Mouse (Mus musculus) mature B cell (primary cell): ENCODE data around the gene Syne4.

Source experiments
- in situ Hi-C: fragments of 300-500 bp; cut with MboI; formaldehyde crosslinking; loops from 2 replicates; pipeline ENCODE4 v1.14.3; 2019

The Syne4 gene

DNA sequence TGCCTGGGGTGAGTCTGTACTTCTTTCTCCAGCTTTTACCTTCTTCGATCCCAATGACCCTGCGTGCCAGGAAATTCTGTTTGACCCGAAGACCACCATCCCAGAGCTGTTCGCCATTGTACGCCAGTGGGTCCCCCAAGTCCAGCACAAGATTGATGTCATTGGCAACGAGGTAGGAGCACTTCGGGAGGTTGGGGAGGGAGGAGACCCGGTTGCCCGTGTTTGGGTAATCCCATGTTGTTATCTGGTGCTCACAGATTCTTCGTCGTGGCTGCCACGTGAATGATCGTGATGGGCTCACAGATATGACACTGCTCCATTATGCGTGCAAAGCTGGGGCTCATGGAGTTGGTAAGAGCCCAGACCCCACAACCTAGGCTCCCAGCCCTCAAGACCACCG is 17.8 kb upstream of the Syne4 start:
- in situ Hi-C loops, result no loop called here

DNA sequence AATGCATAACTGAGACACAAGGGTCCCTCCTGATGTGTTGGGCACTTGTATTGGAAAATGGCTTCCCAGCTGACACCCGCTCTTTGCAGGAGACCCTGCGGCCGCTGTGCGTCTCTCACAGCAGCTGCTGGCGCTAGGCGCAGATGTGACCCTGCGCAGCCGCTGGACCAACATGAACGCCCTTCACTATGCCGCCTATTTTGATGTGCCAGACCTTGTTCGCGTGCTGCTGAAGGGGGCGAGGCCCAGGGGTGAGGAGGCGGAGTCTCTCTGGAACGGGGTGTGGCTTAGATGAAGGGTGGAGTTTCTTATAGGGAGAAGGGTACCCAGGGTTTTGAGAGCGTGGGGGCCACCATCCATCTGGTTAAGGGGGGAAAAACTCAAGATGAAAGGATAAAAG is 17.3 kb upstream of the Syne4 start:
- in situ Hi-C loops, result no loop called here

DNA sequence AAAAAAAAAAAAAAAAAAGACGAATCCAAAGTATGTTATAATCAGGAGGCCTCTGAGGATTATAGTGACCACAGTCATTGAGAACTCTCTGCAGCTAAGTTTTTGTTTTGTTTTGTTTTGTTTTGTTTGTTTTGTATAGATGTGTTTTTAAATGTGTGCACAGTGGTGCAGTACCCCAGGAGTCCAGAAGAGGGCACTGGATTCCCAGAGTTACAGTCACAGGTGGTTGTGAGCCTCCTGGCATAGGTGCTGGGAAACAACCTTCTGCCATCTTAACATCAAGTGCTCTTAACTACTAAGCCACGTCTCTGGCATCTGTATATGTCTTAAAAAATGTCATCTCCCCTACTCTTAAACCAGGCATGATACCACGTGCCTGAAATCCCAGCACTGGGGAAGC is 13.7 kb upstream of the Syne4 start:
- in situ Hi-C loops, result no loop called here

DNA sequence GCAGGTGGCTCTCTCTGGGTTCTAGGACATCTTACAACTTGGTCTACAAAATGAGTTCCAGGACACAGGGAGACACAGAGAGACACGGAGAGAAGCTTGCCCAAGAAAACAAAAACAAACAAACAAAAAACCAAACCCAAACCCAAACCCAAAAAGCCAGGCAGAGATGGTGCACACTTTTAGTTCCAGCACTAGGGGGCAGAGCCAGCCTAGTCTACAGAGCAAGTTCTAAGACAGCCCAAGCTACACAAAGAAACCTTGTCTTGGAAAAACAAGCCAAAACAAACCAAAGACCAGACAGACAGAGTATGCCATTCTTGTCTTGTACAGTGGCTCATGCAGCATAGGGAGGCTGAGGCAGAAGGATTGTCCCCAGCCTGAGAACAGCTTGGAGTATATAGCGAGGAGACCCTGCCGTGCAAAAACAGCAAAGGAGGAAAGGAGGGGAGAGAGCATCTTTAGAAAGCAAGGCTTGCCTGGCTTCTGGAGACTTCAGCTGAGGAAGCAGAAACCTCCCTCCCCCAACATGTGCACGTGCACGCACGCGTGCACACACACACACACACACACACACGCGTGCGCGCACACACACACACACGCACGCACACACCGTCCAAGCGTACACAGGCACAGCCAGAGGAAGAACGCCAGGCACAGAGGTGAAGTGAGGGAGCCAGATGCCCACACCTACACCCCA is 8.4 kb upstream of the Syne4 start:
- in situ Hi-C loops, result no loop called here

DNA sequence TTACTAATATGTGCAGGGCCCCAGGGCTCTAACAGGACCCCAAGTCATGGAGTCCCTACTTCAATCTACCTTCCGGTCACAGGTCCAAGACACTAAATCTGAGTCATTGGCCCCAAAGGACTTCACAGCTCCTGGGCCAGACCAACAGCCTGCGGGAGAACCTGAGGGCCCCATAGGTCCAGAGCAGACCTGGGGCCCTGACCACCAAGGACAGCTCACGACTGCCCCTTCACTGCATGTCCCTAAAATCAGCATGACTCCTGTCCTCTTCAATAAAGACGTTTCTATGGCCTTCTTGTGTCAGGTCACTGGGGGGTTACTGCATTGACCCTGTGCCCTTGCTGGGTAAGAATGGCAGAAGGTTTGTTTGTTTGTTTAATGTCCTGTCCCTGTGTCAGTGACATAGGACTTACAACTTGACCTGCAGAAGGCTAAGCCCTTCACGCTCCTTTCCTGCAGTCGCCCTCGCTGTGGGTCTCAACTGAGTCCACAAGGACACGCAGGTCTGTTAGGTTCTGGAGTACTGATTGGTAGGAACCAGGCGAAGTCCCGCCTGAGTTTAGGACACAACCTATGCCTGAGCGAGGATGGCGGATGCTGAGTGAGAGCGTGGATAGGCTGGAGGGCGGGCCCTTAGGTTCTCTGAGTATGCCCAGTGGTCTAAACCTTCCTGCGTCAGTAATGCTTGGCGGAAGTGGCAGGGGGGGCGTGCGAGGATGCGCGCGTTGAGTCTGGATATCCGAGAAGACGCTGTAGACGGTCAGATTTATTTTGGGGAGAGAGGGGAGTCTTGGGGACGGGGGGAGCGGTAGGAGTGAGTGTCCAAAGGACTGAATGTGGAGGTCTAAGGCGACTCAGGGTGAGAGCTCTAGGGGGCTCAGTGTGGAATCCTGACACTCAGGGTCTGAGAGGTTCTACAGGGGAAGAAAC is 6.3 kb upstream of the Syne4 start, which contains the start of gene Alkbh6:
Gene Alkbh6, plus strand, starts transcription at position 642 of the 930 bp plus-strand sequence.
- in situ Hi-C loops, result no loop called here

DNA sequence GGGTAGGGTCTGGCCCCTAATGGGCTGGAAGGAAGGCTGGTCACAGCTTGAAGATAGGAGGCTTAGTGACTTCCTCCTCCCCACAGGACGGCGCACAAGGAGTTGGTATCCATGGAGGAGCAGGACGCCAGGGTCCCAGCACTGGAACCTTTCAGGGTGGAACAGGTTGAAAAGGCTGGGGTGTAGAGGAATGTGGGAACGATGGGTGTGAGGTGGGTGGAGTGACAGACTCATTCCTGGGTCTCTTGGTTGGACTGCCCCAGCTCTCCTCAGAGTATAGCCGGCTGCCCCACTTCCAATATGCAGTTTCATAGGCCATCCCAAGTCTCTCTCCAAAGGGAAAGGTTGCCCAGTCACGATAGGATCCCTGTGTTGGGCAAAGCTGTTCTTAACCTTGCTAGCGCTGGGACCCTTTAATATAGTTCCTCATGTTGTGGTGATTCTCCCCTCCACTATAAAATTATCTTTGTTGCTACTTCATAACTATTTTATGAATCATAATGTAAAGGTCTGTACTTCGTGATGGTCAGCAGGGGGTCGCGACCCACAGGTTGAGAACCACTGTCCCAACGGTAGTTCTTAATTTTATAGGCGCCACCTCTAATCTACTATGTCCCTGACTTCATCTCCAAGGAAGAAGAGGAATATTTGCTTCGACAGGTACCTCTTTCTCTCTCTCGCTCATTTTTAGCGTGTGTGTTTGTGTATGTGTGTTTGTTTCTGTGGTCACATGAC is 5.0 kb upstream of the Syne4 start:
- in situ Hi-C loops, result no loop called here

DNA sequence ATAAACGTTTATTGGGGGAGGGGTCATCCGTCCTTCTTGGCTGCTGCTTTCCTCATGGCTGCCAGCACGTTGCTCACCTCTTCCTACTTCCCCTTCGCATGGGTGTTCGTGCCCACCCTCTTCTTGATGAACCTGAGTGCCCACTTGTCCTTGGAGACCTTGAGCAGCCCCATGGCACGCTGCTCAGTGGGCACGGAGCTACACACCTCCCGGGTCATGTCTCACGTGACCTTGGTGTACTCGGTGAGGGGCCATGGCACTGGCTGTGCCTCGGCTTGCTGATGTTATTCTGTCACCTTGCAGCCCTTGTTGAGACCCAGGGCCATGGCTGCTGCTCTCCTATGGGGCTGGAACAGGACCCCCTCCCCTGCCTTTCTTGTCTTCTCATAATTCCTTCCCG is 4.5 kb upstream of the Syne4 start:
- in situ Hi-C loops, result no loop called here

DNA sequence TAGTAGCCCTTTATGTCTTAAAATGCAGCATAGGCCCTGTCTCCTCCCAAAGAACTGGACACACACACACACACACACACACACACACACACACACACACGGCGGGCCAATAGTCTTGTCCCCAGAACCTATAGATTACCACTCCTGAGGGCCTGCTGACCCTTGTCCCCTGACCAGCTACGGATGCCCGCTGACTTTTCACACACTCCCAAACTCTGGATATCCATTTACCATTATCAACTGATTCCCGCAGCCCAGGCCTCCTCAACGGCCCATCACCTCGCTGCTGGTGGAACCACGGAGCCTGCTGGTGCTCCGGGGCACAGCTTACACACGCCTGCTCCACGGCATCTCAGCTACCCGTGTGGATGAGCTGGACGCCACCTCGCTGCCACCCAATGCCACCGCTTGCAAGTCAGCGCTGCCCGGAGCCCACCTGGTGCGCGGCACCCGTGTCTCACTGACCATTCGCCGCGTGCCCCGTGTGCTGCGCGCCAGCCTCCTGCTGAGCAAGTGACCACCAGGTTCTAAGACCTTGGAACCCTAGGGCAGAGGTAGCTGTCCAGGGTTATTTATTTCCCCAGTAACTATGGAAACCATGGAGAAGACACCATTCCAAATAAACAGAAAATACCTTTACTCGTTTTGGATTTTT is 814 bp upstream of the Syne4 start:
- in situ Hi-C loops, result no loop called here

DNA sequence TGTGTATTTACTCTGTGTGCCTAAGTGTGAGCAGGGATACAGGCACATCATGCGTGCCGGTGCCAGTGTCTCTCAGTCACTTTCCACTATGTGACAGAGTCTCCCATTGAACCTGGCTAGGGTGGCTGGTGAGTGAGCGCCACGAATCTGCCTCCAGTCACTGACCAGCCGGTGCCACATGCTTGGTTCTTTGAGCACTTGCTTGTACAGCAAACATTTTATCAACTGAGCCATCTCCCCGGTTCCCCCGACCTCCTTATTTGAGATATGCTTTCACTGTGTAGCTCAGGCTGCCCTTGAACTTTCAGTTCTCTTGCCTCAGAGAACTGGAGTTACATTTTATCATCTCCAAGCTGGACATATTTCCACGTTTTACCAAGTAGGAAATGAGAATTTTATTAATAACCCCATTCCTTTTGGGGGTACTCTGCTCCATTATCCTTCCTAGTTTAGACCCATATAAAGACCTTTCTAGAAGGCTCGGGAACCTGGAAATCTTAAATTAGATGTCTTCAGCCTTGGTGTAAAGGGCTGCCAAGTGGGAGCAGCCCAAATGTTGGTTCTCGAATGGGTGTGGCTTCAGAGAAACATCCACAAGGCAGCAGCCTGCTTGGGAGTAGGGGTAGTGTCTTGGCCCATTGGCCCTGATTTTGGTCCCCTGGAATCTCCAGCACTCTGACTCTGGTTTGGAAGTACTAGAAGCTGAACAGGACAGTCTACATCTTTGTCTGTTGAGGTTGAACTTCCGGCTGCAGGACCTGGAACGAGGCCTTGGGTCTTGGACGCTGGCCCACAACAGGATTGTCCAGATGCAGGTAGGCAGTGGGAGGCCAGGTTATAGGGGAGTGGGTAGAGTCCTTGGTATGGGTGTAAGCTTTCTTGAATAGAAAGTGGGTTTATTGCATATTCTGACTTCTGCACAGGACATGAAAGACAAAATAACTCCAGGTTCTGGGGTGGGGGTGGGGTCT is 1.2 kb downstream of the Syne4 start:
- in situ Hi-C loops, result no loop called here

DNA sequence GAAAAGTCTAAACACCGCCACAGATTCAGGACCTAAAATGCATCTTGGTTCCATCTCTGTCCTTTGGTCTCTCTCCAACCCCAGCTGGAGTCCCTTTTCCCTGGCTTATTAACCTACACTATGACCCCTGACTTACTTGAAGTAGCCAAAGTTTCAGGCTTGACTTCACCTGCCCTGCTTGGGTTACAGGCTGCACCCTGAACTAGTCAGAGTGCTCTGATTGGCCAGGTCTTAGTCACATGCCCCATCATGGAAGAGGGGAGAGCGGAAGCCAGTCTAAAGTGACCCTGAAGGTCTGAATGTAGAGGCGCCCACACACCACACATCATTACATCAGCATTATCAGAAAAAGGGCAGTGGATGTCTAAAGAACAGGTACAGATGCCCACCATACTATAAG is 3.5 kb downstream of the Syne4 start:
- in situ Hi-C loops, result no loop called here

DNA sequence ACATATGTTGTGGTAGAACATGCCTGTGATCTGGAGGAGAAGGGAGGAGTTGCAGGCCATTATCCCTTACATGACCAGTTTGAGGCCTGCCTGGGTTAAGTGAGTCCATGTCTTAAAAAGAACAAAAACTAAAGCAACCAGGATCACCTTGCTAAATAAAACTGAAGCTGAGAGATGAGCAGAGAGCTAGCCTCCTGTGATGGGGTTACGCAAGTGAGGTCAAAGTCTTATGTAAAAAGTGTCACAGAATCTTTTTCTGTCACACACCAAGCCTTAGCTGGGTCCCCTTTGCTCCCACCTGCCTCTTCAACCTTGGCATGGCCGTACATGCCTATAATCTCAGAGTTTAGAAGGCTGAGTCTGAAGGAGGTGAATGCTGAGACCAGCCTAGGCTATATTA is 6.3 kb downstream of the Syne4 start:
- in situ Hi-C loops, result no loop called here

DNA sequence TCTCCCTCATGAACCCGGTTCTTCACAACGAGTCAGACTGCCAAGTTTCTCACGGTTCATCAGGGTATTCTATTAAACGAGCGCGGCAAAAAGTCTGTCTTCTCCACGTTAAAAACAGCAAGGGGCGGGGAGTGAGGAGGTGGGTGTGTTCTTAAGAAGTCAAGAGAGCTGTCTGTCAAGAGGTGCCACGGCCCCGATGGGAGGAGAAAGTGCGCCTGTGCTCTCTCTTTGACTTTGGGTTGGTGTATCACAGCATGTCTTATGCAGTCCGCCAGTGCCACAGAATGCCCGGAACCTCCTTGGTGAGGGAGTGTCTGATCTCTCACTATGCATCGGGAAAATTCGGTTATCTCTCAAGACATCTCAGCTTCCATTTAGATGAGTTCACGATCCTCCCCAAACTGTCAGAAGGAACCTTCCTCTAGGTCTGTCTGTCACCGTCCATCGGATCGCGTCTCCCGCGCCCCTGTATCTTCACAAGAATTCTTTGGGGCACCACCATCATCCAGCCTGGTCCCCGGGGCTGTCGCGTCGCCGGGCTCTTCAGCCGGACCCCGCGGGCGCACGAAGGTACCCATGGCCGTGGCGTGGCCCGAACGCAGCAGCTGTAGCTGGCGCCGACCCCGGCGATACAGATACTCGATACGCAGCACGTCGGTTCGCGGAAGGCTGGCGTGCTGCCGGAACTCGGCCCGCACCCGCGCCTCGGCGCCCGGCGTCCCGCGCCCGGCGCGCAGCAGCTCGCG is 7.1 kb downstream of the Syne4 start, which contains the start of gene E130208F15Rik:
Gene E130208F15Rik, plus strand, starts transcription at position 202 of the 746 bp plus-strand sequence.
- in situ Hi-C loops, result no loop called here

DNA sequence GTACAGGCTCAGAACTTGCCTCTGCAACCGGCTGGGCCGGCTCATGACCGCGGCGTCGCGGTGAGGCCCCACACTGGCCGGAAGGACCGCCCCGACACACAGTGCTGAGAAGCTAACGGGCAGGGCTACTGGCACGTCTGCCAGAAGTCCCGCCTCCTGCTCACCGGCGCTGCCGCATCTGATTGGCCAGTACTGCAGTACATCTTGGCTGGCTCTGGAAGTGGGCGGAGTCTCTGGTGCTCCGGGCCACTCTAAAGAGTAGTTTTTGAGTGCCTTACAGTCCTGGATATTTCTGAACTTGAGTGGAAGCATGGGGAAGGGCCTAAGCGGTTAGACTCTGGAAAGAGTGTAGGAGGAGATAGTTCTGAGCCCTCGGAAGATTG is 7.7 kb downstream of the Syne4 start:
- in situ Hi-C loops, result no loop called here

DNA sequence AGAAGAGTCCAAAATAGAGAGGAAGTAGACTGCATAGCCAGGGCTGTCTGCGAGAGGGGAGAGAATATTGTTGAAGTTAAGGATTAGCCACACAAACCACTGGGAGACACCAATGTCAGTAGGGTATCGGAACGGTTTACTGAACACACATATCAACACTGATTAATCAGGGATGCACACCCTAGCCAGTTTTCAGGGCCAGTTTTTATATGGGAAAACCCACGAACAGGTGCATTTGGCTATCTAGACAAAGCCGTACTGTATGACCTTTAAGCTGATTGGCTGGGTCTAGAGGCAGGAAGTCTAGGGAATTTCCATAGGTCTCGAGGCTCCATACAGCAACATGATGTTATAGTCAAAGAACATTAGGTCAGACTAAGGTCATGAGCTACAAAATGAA is 8.3 kb downstream of the Syne4 start:
- in situ Hi-C loops, result no loop called here

DNA sequence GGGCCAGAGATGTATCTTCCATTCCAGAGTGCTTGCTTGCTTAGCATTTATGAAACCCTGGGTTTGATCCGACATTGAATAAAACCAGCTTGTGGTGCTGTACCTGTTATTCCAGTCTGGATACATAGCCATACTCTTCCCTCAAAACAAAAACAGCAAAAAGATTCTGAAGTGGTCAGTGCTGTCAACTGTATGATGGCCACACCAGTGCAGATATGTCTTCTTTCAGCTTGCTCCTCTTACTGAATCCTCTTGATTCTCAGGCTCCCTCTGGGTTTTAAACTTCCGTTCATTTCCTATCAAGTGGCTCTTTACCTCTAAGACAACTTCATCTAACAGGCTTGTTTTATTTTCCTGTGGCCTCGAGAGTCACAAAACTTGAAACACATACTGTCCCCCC is 9.2 kb downstream of the Syne4 start, which contains the start of gene Sdhaf1:
Gene Sdhaf1, minus strand, starts transcription at position 101 of the 400 bp plus-strand sequence.
- in situ Hi-C loops, result no loop called here

DNA sequence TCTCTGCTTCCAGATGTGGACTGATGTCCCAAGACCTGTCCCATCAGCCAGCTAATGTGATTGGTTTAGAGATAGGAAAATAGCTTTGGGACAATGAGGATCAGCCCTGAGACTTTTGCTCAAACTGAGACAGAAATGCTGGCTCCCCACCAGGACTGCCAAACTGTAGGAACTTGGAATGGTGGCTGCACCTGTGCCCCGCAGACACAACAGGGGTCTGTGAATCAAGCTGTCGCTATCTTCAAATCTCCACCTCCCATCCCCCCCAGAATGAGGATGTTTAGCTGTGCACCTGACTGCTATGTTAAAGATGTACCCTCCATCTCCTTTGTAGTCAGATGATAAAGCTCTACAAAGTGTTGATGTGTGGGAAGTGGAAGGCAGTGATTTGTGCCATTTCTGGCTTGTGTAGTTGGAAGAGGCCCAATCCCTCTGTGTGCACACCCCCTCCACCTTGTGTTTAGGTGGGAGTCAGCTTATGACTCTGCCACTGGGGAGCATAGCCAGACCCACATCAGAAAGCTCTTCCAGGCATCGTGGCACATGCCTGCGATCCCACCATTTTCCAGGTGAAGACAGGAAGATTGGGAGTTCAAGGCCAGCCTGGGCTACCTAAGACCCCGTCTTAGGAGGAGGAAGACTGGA is 9.8 kb downstream of the Syne4 start:
- in situ Hi-C loops, result no loop called here

DNA sequence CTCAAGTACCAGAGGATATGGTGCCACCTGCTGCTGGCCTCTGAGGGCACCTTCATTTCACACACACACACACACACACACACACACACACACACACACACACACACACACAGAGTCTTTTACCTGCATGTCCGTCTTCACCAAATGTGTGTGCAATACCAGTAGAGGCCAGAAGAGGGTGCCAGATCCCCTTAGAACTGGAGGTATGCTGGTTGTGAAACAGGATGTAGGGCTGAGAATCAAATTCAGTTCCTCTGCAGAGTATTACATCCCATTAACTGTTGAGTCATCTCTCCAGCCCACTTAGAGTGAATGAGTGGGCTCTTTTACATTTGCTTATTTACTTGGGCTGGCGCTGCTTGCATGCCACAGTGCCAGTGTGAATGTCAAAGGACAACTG is 10.8 kb downstream of the Syne4 start:
- in situ Hi-C loops, result no loop called here

DNA sequence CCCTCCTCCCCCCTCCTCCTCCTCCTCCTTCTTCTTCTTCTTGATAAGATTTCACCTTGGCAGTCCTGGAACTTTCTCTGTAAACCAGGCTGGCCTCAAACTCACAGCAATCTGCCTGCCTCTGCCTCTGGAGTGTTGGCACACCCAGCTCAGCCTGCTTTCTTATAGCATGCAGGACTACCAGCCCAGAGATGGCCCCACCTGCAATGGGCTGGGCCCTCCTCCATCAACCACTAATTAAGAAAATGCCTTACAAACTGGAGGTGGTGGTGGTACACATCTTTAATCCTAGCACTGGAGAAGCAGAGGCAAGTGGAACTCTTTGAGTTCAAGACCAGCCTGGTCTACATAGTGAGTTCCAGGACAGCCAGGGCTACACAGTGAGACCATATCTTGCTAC is 11.8 kb downstream of the Syne4 start:
- in situ Hi-C loops, result no loop called here

DNA sequence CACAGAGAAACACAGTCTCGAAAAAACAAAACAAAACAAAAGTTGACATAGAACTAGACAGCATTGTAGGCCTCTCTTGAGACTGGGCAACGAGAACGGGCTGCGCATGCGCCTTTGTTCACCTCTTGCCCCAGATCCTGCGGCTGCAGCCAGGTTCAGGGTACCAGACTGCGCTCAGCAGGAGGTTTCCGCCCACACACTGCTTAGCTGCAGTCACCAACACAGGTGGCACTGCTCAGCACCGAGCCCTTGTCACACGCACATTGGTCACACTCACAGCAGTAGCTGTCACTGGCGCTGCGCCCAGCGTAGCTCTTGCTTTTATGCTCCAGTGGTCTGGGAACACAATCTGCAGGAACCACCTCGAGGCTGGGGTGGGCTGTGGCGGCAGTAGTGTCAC is 12.5 kb downstream of the Syne4 start:
- in situ Hi-C loops, result no loop called here
